9 mouse cellular contexts compared by ENCODE assay signal in the genomic region with DNA sequence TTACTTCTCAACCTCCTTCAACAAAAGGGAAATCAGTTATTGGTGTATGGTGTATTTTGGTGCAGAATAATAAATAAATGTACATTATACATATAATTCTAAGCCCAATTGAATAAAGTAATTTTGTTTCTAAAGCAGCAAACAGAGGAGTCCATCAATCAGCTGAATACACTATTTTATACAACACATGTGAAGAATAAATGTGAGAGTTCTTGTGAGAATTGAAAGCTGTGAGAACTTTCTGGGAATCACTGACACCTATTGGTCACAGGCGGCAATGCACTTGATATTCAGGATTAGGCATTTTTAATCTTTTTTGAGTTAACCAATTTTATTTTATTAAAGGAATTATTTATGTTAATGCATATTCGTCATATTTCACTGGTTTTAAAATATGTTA.
DNase-seq lines count a peak whose midpoint lies in the region; ATAC-seq and TF ChIP-seq lines count a peak whose summit lies in the region.
"Had no signal": no experiment of that assay in that cellular context is flagged by ENCODE, and none has a peak within 500 bp of the region (broad histone marks: within the 10 kb centered on the region; RNA-seq: fewer than 3 reads in every experiment).

No protein-coding gene starts in this region.

- peak; percentile 69 for DNase-seq in kidney, postnatal 0 days (ENCODE audit: low spot score)
- DNase-seq in kidney, adult 2 months = no peak
- peak; percentile 62 for DNase-seq in 3T3-L1 (ENCODE audit: low read depth, low spot score)
- peak; percentile 14 for DNase-seq in CH12.LX (ENCODE audit: extremely low read depth)
- DNase-seq in urinary bladder, postnatal 25 days (ENCODE audit: low spot score) = no peak
- DNase-seq in heart, adult 8-10 months (ENCODE audit: low spot score) = no peak

- no peak for TF ChIP-seq EP300 in CH12.LX (IDR thresholded peaks at IDR 0.05; ENCODE audit: low read length)

- no peak overlapping the region for H3K4me2 ChIP-seq in kidney, postnatal 0 days (ENCODE audit: low read length)
- no peak overlapping the region for H3K4me2 ChIP-seq in CH12.LX (ENCODE audit: insufficient read depth, low read depth, poor library complexity, severe bottlenecking)
- H3K4me2 ChIP-seq: neural tube, embryonic 12.5 days had no signal

- peak; percentile 80 for TF ChIP-seq CTCF in kidney, postnatal 0 days (IDR thresholded peaks at IDR 0.05; ENCODE audit: low read depth)
- no peak for TF ChIP-seq CTCF in kidney, adult 2 months (conservative IDR thresholded peaks at IDR 0.05; ENCODE audit: insufficient read depth, insufficient read length, low read depth, low read length)
- peak in 1 of 2 experiments; percentile 55; a peak in 3 of 4 replicates for TF ChIP-seq CTCF in CH12.LX (conservative IDR thresholded peaks at IDR 0.05 in 1 of 2, IDR thresholded peaks at IDR 0.05 in 1 of 2; ENCODE audit: low read depth in 2 of 2, low read length in 2 of 2)

- peak; percentile 61 for TF ChIP-seq RAD21 in CH12.LX (IDR thresholded peaks at IDR 0.05; ENCODE audit: low read depth, low read length)

- no peak for TF ChIP-seq POLR2A in kidney, adult 2 months (IDR thresholded peaks at IDR 0.05; ENCODE audit: low read depth, low read length)
- TF ChIP-seq POLR2A in CH12.LX (IDR thresholded peaks at IDR 0.05; ENCODE audit: low read depth, low read length) = no peak

- H3K9ac ChIP-seq in kidney, postnatal 0 days (ENCODE audit: low read depth, low read length) = no peak overlapping the region
- H3K9ac ChIP-seq in CH12.LX (ENCODE audit: insufficient read depth, low read depth) = no peak overlapping the region
- H3K9ac ChIP-seq: neural tube, embryonic 12.5 days had no signal

- no peaks in the 10 kb centered on the region for H3K79me2 ChIP-seq in CH12.LX (replicated peaks; ENCODE audit: control insufficient read depth, extremely low read depth, insufficient read depth, poor library complexity, severe bottlenecking)

- H3K27me3 ChIP-seq in kidney, postnatal 0 days (ENCODE audit: insufficient read depth, low read length) = no peaks in the 10 kb centered on the region
- no peaks in the 10 kb centered on the region for H3K27me3 ChIP-seq in kidney, adult 2 months (replicated peaks; ENCODE audit: control insufficient read depth, insufficient read depth, low read length)
- H3K27me3 ChIP-seq in CH12.LX (replicated peaks) = no peaks in the 10 kb centered on the region
- H3K27me3 ChIP-seq: neural tube, embryonic 12.5 days had no signal

- H3K9me3 ChIP-seq in kidney, postnatal 0 days (replicated peaks; ENCODE audit: low read length) = no peaks in the 10 kb centered on the region
- H3K9me3 ChIP-seq in CH12.LX (replicated peaks; ENCODE audit: low read length) = no peaks in the 10 kb centered on the region
- H3K9me3 ChIP-seq: neural tube, embryonic 12.5 days had no signal

- dilution Hi-C loops in CH12.LX (cut with MboI; ENCODE audit: extremely low pct_ligation_motif_present, extremely low pct_unique_long_range_greater_than_20kb, low sequenced_read_pairs) = no loop called here

- H3K27ac ChIP-seq in kidney, postnatal 0 days = no peak overlapping the region
- no peak overlapping the region for H3K27ac ChIP-seq in kidney, adult 2 months (ENCODE audit: insufficient read depth, low read depth, low read length)
- H3K27ac ChIP-seq in CH12.LX (ENCODE audit: insufficient read depth, low read depth) = no peak overlapping the region
- H3K27ac ChIP-seq: neural tube, embryonic 12.5 days had no signal

- in situ Hi-C loops in CH12.LX (cut with MboI; ENCODE audit: low pct_ligation_motif_present, low pct_unique_long_range_greater_than_20kb, low sequenced_read_pairs) = no loop called here

- H3K4me1 ChIP-seq in kidney, postnatal 0 days (replicated peaks; ENCODE audit: insufficient read depth, low read length) = no peaks in the 10 kb centered on the region
- no peaks in the 10 kb centered on the region for H3K4me1 ChIP-seq in kidney, adult 2 months (ENCODE audit: control insufficient read depth, insufficient read depth, low read length)
- no peaks in the 10 kb centered on the region for H3K4me1 ChIP-seq in CH12.LX (ENCODE audit: control insufficient read depth in 1 of 2, insufficient read depth in 2 of 2)
- H3K4me1 ChIP-seq: neural tube, embryonic 12.5 days had no signal

- under 1% methylated on average over 2 of the region's 2 CpGs for WGBS in kidney, postnatal 0 days
- 0% methylated on average over 2 of the region's 2 CpGs for WGBS in kidney, adult 2 months

- H3K36me3 ChIP-seq in kidney, postnatal 0 days (ENCODE audit: insufficient read depth, low read length) = no peaks in the 10 kb centered on the region
- H3K36me3 ChIP-seq in kidney, adult 2 months (ENCODE audit: control insufficient read depth, insufficient read depth, low read length) = no peaks in the 10 kb centered on the region
- H3K36me3 ChIP-seq in CH12.LX (replicated peaks in 1 of 2; ENCODE audit: control insufficient read depth in 1 of 2, insufficient read depth in 1 of 2, low read length in 1 of 2) = no peaks in the 10 kb centered on the region
- H3K36me3 ChIP-seq: neural tube, embryonic 12.5 days had no signal

- no peak for ATAC-seq in kidney, postnatal 0 days (replicated peaks; ENCODE audit: low FRiP score, low read depth)
- ATAC-seq in erythroid progenitor cell, adult 5-6 weeks (replicated peaks; ENCODE audit: low FRiP score, poor library complexity, severe bottlenecking) = 0 out of 2 replicates have a peak, but pooled peaks have one; percentile 52
- ATAC-seq in inflammation-experienced regulatory T-cells, adult 6 months = no peak

- no peak overlapping the region for H3K4me3 ChIP-seq in kidney, postnatal 0 days (replicated peaks; ENCODE audit: low read depth, low read length)
- no peak overlapping the region for H3K4me3 ChIP-seq in kidney, adult 2 months (ENCODE audit: insufficient read depth, low read depth, low read length)
- H3K4me3 ChIP-seq in CH12.LX (replicated peaks in 1 of 3; ENCODE audit: low read depth in 2 of 3, low read length in 2 of 3, poor library complexity in 1 of 3) = no peak overlapping the region
- H3K4me3 ChIP-seq: neural tube, embryonic 12.5 days had no signal

TF ChIP-seq in CH12.LX, 34 proteins besides CTCF, POLR2A, EP300 and RAD21:
- no peak for TF ChIP-seq MAZ (IDR thresholded peaks at IDR 0.05; ENCODE audit: low read depth, low read length)
- TF ChIP-seq SMC3 (IDR thresholded peaks at IDR 0.05; ENCODE audit: low read depth, low read length) = peak; percentile 38
- no peak for TF ChIP-seq TBP (conservative IDR thresholded peaks at IDR 0.05; ENCODE audit: low read depth, low read length)
- TF ChIP-seq CHD2 (IDR thresholded peaks at IDR 0.05; ENCODE audit: low read length) = no peak

Comparison
In these comparisons a context has a peak if more than half of its experiments do, and no peak if none do; other contexts are left out.
1. DNase-seq: peak in kidney, postnatal 0 days (single experiment), 3T3-L1 (single experiment) and CH12.LX (single experiment); none in kidney, adult 2 months (single experiment), urinary bladder, postnatal 25 days (single experiment) and heart, adult 8-10 months (single experiment).